Mouse (Mus musculus) intestine, embryonic 14.5 days (tissue): Measurements from ENCODE around the gene Plscr2. TPM values are rescaled to one million over a fixed set of nuclear protein-coding genes. Genes with fewer than 3 reads are reported as not detected.

ENCODE experiments used
- ATAC-seq: fragments of 200-750 bp; cut with Nextera tagmentation; replicated peaks from 2 replicates; pipeline ENCODE4 v1.8.0; 2017; ENCODE audit warnings: low read depth, moderate number of reproducible peaks, moderate TSS enrichment, moderate library complexity; ENCODE audit not compliant: low FRiP score, low TSS enrichment
- DNase-seq: peaks from one replicate; pipeline ENCODE4 v3.0.0-alpha.2; 2018; ENCODE audit warnings: low spot score
- H3K27ac ChIP-seq: fragments of 300-500 bp; sonication (generic); 2 replicates; pipeline ENCODE4 v1.5.1; 2014; ENCODE audit warnings: low read depth, mild to moderate bottlenecking, control low read depth
- H3K27me3 ChIP-seq: fragments of 300-500 bp; sonication (generic); replicated peaks from 2 replicates; pipeline ENCODE4 v1.6.1; 2014; ENCODE audit warnings: low read length, control low read depth; ENCODE audit not compliant: control insufficient read depth, insufficient read depth
- H3K36me3 ChIP-seq: fragments of 300-500 bp; sonication (generic); 2 replicates; pipeline ENCODE4 v1.6.1; 2014; ENCODE audit warnings: low read length, control low read depth; ENCODE audit not compliant: control insufficient read depth, insufficient read depth
- H3K4me1 ChIP-seq: fragments of 300-500 bp; sonication (generic); replicated peaks from 2 replicates; pipeline ENCODE4 v1.6.1; 2014; ENCODE audit warnings: low read length, control low read depth, mixed read lengths; ENCODE audit not compliant: control insufficient read depth, insufficient read depth
- H3K4me2 ChIP-seq: fragments of 300-500 bp; sonication (generic); 2 replicates; pipeline ENCODE4 v1.6.1; 2014; ENCODE audit warnings: low read length
- H3K4me3 ChIP-seq: fragments of 300-500 bp; sonication (generic); 2 replicates; pipeline ENCODE4 v1.5.1; 2014; ENCODE audit warnings: low read depth, low read length, control low read depth, mixed read lengths
- H3K9ac ChIP-seq: fragments of 300-500 bp; sonication (generic); 2 replicates; pipeline ENCODE4 v1.6.1; 2014; ENCODE audit warnings: mild to moderate bottlenecking, low read length
- H3K9me3 ChIP-seq: fragments of 300-500 bp; sonication (generic); 2 replicates; pipeline ENCODE4 v1.6.1; 2016; ENCODE audit warnings: low read length, control low read depth; ENCODE audit not compliant: control insufficient read depth
- WGBS: fragments of 180-500 bp; shearing (Covaris S2); extraction: QIAGEN DNeasy Blood & Tissue Kit; methylation state at CpG from one replicate; pipeline ENCODE4 v1.1.7; 2014; 5-methylcytosine and 5-hydroxymethylcytosine counted together
- polyA plus RNA-seq: library from polyadenylated mRNA; unstranded; fragments of >200 nt; fragmentation: Nextera tagmentation; extraction: Ambion mirVana; gene quantifications from 2 replicates; pipeline ENCODE4 v1.2.1, GENCODE M21; 2014

Plscr2 gene
- polyA plus RNA-seq = 0.87 and 1.6 TPM in 2 replicates

- no peak for ATAC-seq
- H3K4me1 ChIP-seq = peaks cover 13% of the 10 kb centered on the region; the same call in 1 of the 2 replicates
- peak within 1 kb of the TSS; percentile 69; the same call in 1 of the 2 replicates for H3K27ac ChIP-seq
- no peaks in the 10 kb centered on the region for H3K27me3 ChIP-seq
- H3K9me3 ChIP-seq = no peaks in the 10 kb centered on the region
- H3K4me2 ChIP-seq = no peak within 1 kb of the TSS
- no peak within 1 kb of the TSS for H3K9ac ChIP-seq
- 60% methylated on average over 9 of the region's 9 CpGs for WGBS
- H3K4me3 ChIP-seq = no peak within 1 kb of the TSS
- H3K36me3 ChIP-seq = peaks cover 2% of the 10 kb centered on the region
- no peak for DNase-seq
Measured at GRCm38 (mm10) chr9:92275486-92276207, at the start of gene Plscr2. Gene Plscr2, plus strand, starts transcription at chr9:92275602.

GRCm38 (mm10) chr9:92226127-92226655 is 49.2 kb upstream of the Plscr2 start:
- Histone ChIP-seq H3K4me2 (no peak overlapping the region), H3K27me3 (no peaks in the 10 kb centered on the region), H3K9me3 (no peaks in the 10 kb centered on the region), H3K9ac (no peak overlapping the region), H3K36me3 (no peaks in the 10 kb centered on the region), H3K4me1 (no peaks in the 10 kb centered on the region), H3K4me3 (no peak overlapping the region), H3K27ac (no peak overlapping the region)
- ATAC-seq (no peak), DNase-seq (no peak)
- WGBS = 46% methylated on average over 3 of the region's 3 CpGs

- Histone ChIP-seq H3K9me3 (no peaks in the 10 kb centered on the region), H3K36me3 (no peaks in the 10 kb centered on the region), H3K27ac (no peak overlapping the region), H3K4me2 (no peak overlapping the region), H3K27me3 (no peaks in the 10 kb centered on the region), H3K9ac (no peak overlapping the region), H3K4me3 (no peak overlapping the region), H3K4me1 (no peaks in the 10 kb centered on the region)
- WGBS = 86% methylated on average over 3 of the region's 3 CpGs
- no peak for DNase-seq
- ATAC-seq = no peak
Measured at GRCm38 (mm10) chr9:92226795-92227194, 48.6 kb upstream of the Plscr2 start.

- Histone ChIP-seq H3K36me3 (no peaks in the 10 kb centered on the region), H3K9ac (no peak overlapping the region), H3K4me1 (no peaks in the 10 kb centered on the region), H3K9me3 (no peaks in the 10 kb centered on the region), H3K27ac (no peak overlapping the region), H3K27me3 (no peaks in the 10 kb centered on the region), H3K4me2 (no peak overlapping the region), H3K4me3 (no peak overlapping the region)
- 75% methylated on average over 16 of the region's 16 CpGs for WGBS
- ATAC-seq (no peak), DNase-seq (no peak)
Measured at GRCm38 (mm10) chr9:92228867-92229832, 46.3 kb upstream of the Plscr2 start.

- Histone ChIP-seq H3K36me3 (no peaks in the 10 kb centered on the region), H3K9ac (no peak overlapping the region), H3K9me3 (no peaks in the 10 kb centered on the region), H3K27ac (no peak overlapping the region), H3K4me3 (no peak overlapping the region), H3K4me2 (no peak overlapping the region), H3K4me1 (no peaks in the 10 kb centered on the region), H3K27me3 (no peaks in the 10 kb centered on the region)
- DNase-seq = no peak
- ATAC-seq = peak; percentile 68; the same call in 1 of the 2 replicates
- WGBS = 46% methylated on average over 2 of the region's 2 CpGs
Measured at GRCm38 (mm10) chr9:92229833-92230205, 45.6 kb upstream of the Plscr2 start.

- Histone ChIP-seq H3K4me1 (no peaks in the 10 kb centered on the region), H3K9me3 (no peaks in the 10 kb centered on the region), H3K27ac (no peak overlapping the region), H3K27me3 (no peaks in the 10 kb centered on the region), H3K4me3 (no peak overlapping the region), H3K4me2 (no peak overlapping the region), H3K9ac (no peak overlapping the region), H3K36me3 (no peaks in the 10 kb centered on the region)
- ATAC-seq (no peak), DNase-seq (no peak)
- 72% methylated on average over 11 of the region's 11 CpGs for WGBS
Measured at GRCm38 (mm10) chr9:92234901-92235458, 40.4 kb upstream of the Plscr2 start.

GRCm38 (mm10) chr9:92248773-92249446 is 26.5 kb upstream of the Plscr2 start:
- Histone ChIP-seq H3K4me3 (no peak overlapping the region), H3K9ac (no peak overlapping the region), H3K27me3 (no peaks in the 10 kb centered on the region), H3K4me1 (peaks cover 5% of the 10 kb centered on the region; the same call in 1 of the 2 replicates), H3K4me2 (no peak overlapping the region), H3K36me3 (no peaks in the 10 kb centered on the region), H3K27ac (no peak overlapping the region), H3K9me3 (no peaks in the 10 kb centered on the region)
- 69% methylated on average over 7 of the region's 7 CpGs for WGBS
- ATAC-seq (no peak), DNase-seq (no peak)

- Histone ChIP-seq H3K36me3 (no peaks in the 10 kb centered on the region), H3K4me3 (peak within 1 kb of the TSS; percentile 57), H3K4me2 (peak within 1 kb of the TSS; percentile 74), H3K9me3 (no peaks in the 10 kb centered on the region), H3K27me3 (no peaks in the 10 kb centered on the region), H3K9ac (peak within 1 kb of the TSS; percentile 62), H3K4me1 (peaks cover 5% of the 10 kb centered on the region; the same call in 1 of the 2 replicates), H3K27ac (peak within 1 kb of the TSS; percentile 90)
- ATAC-seq (no peak), DNase-seq (no peak)
- 41% methylated on average over 7 of the region's 7 CpGs for WGBS
Measured at GRCm38 (mm10) chr9:92249447-92249852, 26.0 kb upstream of the Plscr2 start, which contains the start of gene Plscr1. Gene Plscr1, plus strand, starts transcription at chr9:92249750.
